Mouse (Mus musculus) liver, postnatal 0 days (tissue): ENCODE measurements around the gene Zgrf1. TPM values are rescaled to one million over a fixed set of nuclear protein-coding genes. Genes with fewer than 3 reads are reported as not detected.

Source experiments
- ATAC-seq: fragments of 200-750 bp; cut with Nextera tagmentation; 2 replicates; pipeline ENCODE4 v1.8.0; 2017; ENCODE audit warnings: mild to moderate bottlenecking, moderate library complexity
- DNase-seq: peaks from one replicate; pipeline ENCODE4 v3.0.0-alpha.2; 2016
- H3K27ac ChIP-seq: fragments of 300-500 bp; sonication (generic); 2 replicates; pipeline ENCODE4 v1.5.1; 2014; ENCODE audit warnings: antibody characterized with exemption, moderate library complexity, mild to moderate bottlenecking, low read depth
- H3K27me3 ChIP-seq: fragments of 300-500 bp; sonication (generic); 2 replicates; pipeline ENCODE4 v1.6.1; 2014; ENCODE audit warnings: low read length, control low read depth, mixed read lengths; ENCODE audit not compliant: insufficient read depth
- H3K36me3 ChIP-seq: fragments of 300-500 bp; sonication (generic); replicated peaks from 2 replicates; pipeline ENCODE4 v1.6.1; 2014; ENCODE audit warnings: mild to moderate bottlenecking, control low read depth, low read length, moderate library complexity, mixed read lengths; ENCODE audit not compliant: insufficient read depth
- H3K4me1 ChIP-seq: fragments of 300-500 bp; sonication (generic); 2 replicates; pipeline ENCODE4 v1.6.1; 2014; ENCODE audit warnings: antibody characterized with exemption, mild to moderate bottlenecking, control low read depth; ENCODE audit not compliant: insufficient read depth
- H3K4me2 ChIP-seq: fragments of 300-500 bp; sonication (generic); 2 replicates; pipeline ENCODE4 v1.6.1; 2014; ENCODE audit warnings: low read depth, mild to moderate bottlenecking, low read length, moderate library complexity, mixed read lengths
- H3K4me3 ChIP-seq: fragments of 300-500 bp; sonication (generic); 2 replicates; pipeline ENCODE4 v1.5.1; 2014; ENCODE audit warnings: low read depth, low read length
- H3K9ac ChIP-seq: fragments of 300-500 bp; sonication (generic); replicated peaks from 2 replicates; pipeline ENCODE4 v1.6.1; 2014; ENCODE audit warnings: mild to moderate bottlenecking, moderate library complexity
- H3K9me3 ChIP-seq: fragments of 300-500 bp; sonication (generic); 2 replicates; pipeline ENCODE4 v1.6.1; 2016; ENCODE audit warnings: mild to moderate bottlenecking, control low read depth, low read length, mixed read lengths
- CTCF ChIP-seq: sonication (generic); IDR thresholded peaks from 2 replicates; pipeline ENCODE4 v1.5.1; 2016; ENCODE audit warnings: antibody characterized with exemption, low read depth
- EP300 ChIP-seq: IDR thresholded peaks from 2 replicates; pipeline ENCODE4 v1.6.1; 2016; ENCODE audit warnings: antibody characterized with exemption, low read depth, mild to moderate bottlenecking
- WGBS: fragments of 180-500 bp; shearing (Covaris S2); extraction: QIAGEN DNeasy Blood & Tissue Kit; methylation state at CpG from one replicate; pipeline ENCODE4 v1.1.7; 2014; ENCODE audit not compliant: insufficient replicate concordance; 5-methylcytosine and 5-hydroxymethylcytosine counted together
- polyA plus RNA-seq: library from polyadenylated mRNA; unstranded; fragments of >200 nt; fragmentation: Nextera tagmentation; extraction: Ambion mirVana; gene quantifications from 2 replicates; pipeline ENCODE4 v1.2.1, GENCODE M21; 2015

Gene Zgrf1
- polyA plus RNA-seq, 1 experiment from 2014 or later, result 1.5 TPM

- TF ChIP-seq EP300, result no peak
- TF ChIP-seq CTCF, result no peak
- peak within 1 kb of the TSS; percentile 70 for H3K4me2 ChIP-seq
- H3K36me3 ChIP-seq, result no peaks in the 10 kb centered on the region
- no peak within 1 kb of the TSS for H3K9ac ChIP-seq
- ATAC-seq (no peak; the same call in 1 of the 2 replicates), DNase-seq (peak; percentile 29)
- peaks cover 90% of the 10 kb centered on the region for H3K27me3 ChIP-seq
- no peak within 1 kb of the TSS for H3K27ac ChIP-seq
- no peaks in the 10 kb centered on the region for H3K9me3 ChIP-seq
- H3K4me1 ChIP-seq, result peaks cover 22% of the 10 kb centered on the region
- WGBS, result under 1% methylated on average over 82 of the region's 92 CpGs
- peak within 1 kb of the TSS; percentile 38 for H3K4me3 ChIP-seq
Observed at GRCm38 (mm10) chr3:127633080-127634032, 80.1 kb downstream of the Zgrf1 start, which contains the start of gene Neurog2. TSS of gene Neurog2 (plus strand) at chr3:127633135.

DNA sequence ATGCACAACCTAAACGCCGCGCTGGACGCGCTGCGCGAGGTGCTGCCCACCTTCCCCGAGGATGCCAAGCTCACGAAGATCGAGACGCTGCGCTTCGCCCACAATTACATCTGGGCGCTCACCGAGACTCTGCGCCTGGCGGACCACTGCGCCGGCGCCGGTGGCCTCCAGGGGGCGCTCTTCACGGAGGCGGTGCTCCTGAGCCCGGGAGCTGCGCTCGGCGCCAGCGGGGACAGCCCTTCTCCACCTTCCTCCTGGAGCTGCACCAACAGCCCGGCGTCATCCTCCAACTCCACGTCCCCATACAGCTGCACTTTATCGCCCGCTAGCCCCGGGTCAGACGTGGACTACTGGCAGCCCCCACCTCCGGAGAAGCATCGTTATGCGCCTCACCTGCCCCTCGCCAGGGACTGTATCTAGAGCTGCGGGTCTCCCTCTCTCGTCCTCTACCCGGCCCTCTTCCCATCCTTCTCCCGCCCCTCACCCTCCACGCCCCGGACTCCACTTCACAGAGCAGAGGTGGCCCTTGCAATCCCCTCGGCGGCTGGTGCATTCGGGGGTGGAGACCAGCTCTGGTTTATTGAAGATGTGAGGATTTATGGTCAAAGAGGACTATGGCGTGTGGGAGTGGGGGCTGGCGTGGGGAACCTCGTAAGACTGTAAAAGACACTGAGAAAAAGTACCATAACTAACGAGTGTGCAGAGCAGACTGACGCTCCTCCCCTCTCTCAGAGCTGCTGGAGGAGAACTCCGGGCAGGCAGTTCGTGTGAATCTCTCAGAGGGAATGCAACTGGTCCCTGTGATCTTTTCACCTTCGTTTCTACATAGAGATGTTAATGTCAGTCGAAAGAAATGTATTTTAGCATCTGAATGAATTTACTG lies 81.1 kb downstream of the Zgrf1 start:
- ATAC-seq (peak; percentile 71), DNase-seq (peak; percentile 80)
- TF ChIP-seq CTCF (peak; percentile 90), EP300 (no peak)
- peak overlapping the region; percentile 38 for H3K4me3 ChIP-seq
- H3K27ac ChIP-seq, result no peak overlapping the region
- no peak overlapping the region for H3K9ac ChIP-seq
- H3K9me3 ChIP-seq, result no peaks in the 10 kb centered on the region
- WGBS, result 1% methylated on average over 57 of the region's 58 CpGs
- H3K4me2 ChIP-seq, result peak overlapping the region; percentile 70
- H3K4me1 ChIP-seq, result peaks cover 21% of the 10 kb centered on the region
- H3K27me3 ChIP-seq, result peaks cover 90% of the 10 kb centered on the region
- no peaks in the 10 kb centered on the region for H3K36me3 ChIP-seq

GRCm38 (mm10) chr3:127634984-127635349 lies 81.7 kb downstream of the Zgrf1 start:
- Histone ChIP-seq H3K4me3 (no peak overlapping the region), H3K9me3 (no peaks in the 10 kb centered on the region), H3K36me3 (no peaks in the 10 kb centered on the region), H3K4me1 (peaks cover 21% of the 10 kb centered on the region), H3K9ac (no peak overlapping the region), H3K4me2 (no peak overlapping the region), H3K27ac (no peak overlapping the region), H3K27me3 (peaks cover 90% of the 10 kb centered on the region)
- WGBS, result 5% methylated on average over 3 of the region's 3 CpGs
- DNase-seq (no peak), ATAC-seq (no peak)
- TF ChIP-seq EP300 (no peak), CTCF (no peak)

GRCm38 (mm10) chr3:127639875-127640761 lies 86.8 kb downstream of the Zgrf1 start:
- ATAC-seq, result 0 out of 2 replicates have a peak, but pooled peaks have one; percentile 25
- Histone ChIP-seq H3K4me1 (no peaks in the 10 kb centered on the region), H3K36me3 (no peaks in the 10 kb centered on the region), H3K4me3 (no peak overlapping the region), H3K27me3 (peaks cover 82% of the 10 kb centered on the region), H3K27ac (no peak overlapping the region), H3K4me2 (no peak overlapping the region), H3K9ac (no peak overlapping the region), H3K9me3 (no peaks in the 10 kb centered on the region)
- 3% methylated on average over 36 of the region's 36 CpGs for whole genome bisulfite sequencing
- peak; percentile 59 for TF ChIP-seq CTCF
- TF ChIP-seq EP300, result no peak
- DNase-seq, result peak; percentile 66

DNA sequence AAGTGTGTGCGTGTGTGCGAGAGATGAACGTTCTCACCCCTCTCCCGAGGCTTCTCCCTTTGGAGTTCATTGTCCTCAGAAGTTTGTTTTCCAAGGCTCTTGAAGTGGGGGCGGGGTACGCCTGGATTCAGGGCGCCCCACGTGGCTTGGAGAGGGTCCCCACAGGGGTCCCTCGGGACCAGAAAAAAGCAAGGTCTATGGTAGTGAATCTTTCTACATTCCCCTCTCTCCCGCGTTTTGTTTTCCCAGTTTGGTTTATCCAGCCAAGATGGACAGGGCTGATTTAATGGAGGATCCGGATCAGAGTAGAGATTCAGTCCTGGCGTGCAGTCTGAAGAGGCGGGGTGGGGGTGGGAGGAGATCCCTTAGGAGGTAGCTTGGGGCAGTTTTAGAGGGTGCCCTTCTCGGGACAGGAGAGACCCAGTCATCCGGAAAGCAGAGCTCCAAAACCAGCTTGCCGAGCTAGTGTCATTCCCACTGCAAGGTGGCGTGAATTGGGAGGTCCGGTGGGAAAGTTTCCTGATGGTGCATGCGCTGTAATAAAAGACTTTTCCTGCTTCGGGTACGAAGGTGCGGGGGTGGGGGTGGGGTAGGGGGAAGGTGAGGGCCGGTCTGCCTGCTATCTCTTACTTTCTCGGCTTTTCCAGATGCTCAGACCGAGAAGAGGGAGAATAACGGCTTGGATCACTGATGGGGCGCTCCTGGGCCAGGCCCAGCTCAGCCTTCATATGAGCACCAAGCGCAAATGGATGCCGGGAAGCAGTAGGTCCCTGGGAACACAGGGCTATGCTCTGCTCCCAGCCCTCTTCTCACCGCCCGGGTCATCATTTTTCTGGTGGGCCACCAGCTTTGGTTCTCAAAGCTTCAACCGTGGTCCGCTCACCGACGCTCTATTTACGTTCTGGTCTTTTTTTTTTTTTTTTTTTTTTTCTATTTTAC lies 87.7 kb downstream of the Zgrf1 start:
- H3K27ac ChIP-seq, result no peak overlapping the region
- no peak for ATAC-seq
- H3K36me3 ChIP-seq, result no peaks in the 10 kb centered on the region
- no peaks in the 10 kb centered on the region for H3K4me1 ChIP-seq
- H3K9me3 ChIP-seq, result no peaks in the 10 kb centered on the region
- H3K27me3 ChIP-seq, result peaks cover 81% of the 10 kb centered on the region
- DNase-seq, result no peak
- TF ChIP-seq CTCF, result no peak
- no peak for TF ChIP-seq EP300
- H3K4me3 ChIP-seq, result no peak overlapping the region
- no peak overlapping the region for H3K9ac ChIP-seq
- WGBS, result 7% methylated on average over 37 of the region's 37 CpGs
- no peak overlapping the region for H3K4me2 ChIP-seq
